Mouse (Mus musculus) forelimb bud, embryonic 11.5 days (tissue): ENCODE measurements around the gene Sumf1.

Experiments used
- DNase-seq: peaks from one replicate; pipeline ENCODE4 v3.0.0-alpha.2; 2012; ENCODE audit warnings: low read depth, low spot score

Gene Sumf1

GRCm38 (mm10) chr6:108184847-108185684 lies at the start of gene Sumf1:
Gene Sumf1, minus strand, starts transcription at chr6:108185582.
- DNase-seq = peak; percentile 94

GRCm38 (mm10) chr6:108234536-108234935 lies 49.2 kb upstream of the Sumf1 start:
- no peak for DNase-seq

- no peak for DNase-seq
Observed at GRCm38 (mm10) chr6:108233070-108233469, 47.7 kb upstream of the Sumf1 start.

GRCm38 (mm10) chr6:108231892-108232710 lies 46.7 kb upstream of the Sumf1 start:
- DNase-seq = no peak

- DNase-seq = no peak
Observed at GRCm38 (mm10) chr6:108230608-108231007, 45.2 kb upstream of the Sumf1 start.

- no peak for DNase-seq
Observed at GRCm38 (mm10) chr6:108228601-108229000, 43.2 kb upstream of the Sumf1 start.

- DNase-seq = no peak
Observed at GRCm38 (mm10) chr6:108228048-108228447, 42.7 kb upstream of the Sumf1 start.

- no peak for DNase-seq
Observed at GRCm38 (mm10) chr6:108227461-108227860, 42.1 kb upstream of the Sumf1 start.

- DNase-seq = no peak
Observed at GRCm38 (mm10) chr6:108226230-108226629, 40.8 kb upstream of the Sumf1 start.

GRCm38 (mm10) chr6:108225027-108225426 lies 39.6 kb upstream of the Sumf1 start:
- no peak for DNase-seq

- DNase-seq = no peak
Observed at GRCm38 (mm10) chr6:108224361-108224760, 39.0 kb upstream of the Sumf1 start.

- no peak for DNase-seq
Observed at GRCm38 (mm10) chr6:108222875-108223274, 37.5 kb upstream of the Sumf1 start.

- DNase-seq = no peak
Observed at GRCm38 (mm10) chr6:108222435-108222834, 37.1 kb upstream of the Sumf1 start.

- DNase-seq = no peak
Observed at GRCm38 (mm10) chr6:108217987-108218386, 32.6 kb upstream of the Sumf1 start.

GRCm38 (mm10) chr6:108216832-108217231 lies 31.4 kb upstream of the Sumf1 start:
- DNase-seq = no peak

GRCm38 (mm10) chr6:108216091-108216490 lies 30.7 kb upstream of the Sumf1 start:
- no peak for DNase-seq

- DNase-seq = no peak
Observed at GRCm38 (mm10) chr6:108214294-108214925, 29.0 kb upstream of the Sumf1 start.

- DNase-seq = no peak
Observed at GRCm38 (mm10) chr6:108213481-108214293, 28.3 kb upstream of the Sumf1 start.

- peak; percentile 98 for DNase-seq
Observed at GRCm38 (mm10) chr6:108212881-108213295, 27.5 kb upstream of the Sumf1 start, which contains the start of gene Itpr1. Gene Itpr1, plus strand, starts transcription at chr6:108213096.

GRCm38 (mm10) chr6:108211896-108212880 lies 26.8 kb upstream of the Sumf1 start:
- peak; percentile 40 for DNase-seq
